Mouse (Mus musculus) forebrain, postnatal 0 days (tissue): ENCODE data around the gene Spata21. TPM values are rescaled to one million over a fixed set of nuclear protein-coding genes. Genes with fewer than 3 reads are reported as not detected.

Source experiments
- ATAC-seq: fragments of 200-750 bp; cut with Nextera tagmentation; 2 replicates; pipeline ENCODE4 v1.8.0; 2017; ENCODE audit warnings: mild to moderate bottlenecking, moderate library complexity
- DNase-seq: peaks from one replicate; pipeline ENCODE4 v3.0.0-alpha.2; 2015
- H3K27ac ChIP-seq: fragments of 300-500 bp; sonication (generic); 2 replicates; pipeline ENCODE4 v1.5.1; 2014; ENCODE audit warnings: low read depth, mild to moderate bottlenecking, antibody characterized with exemption, low read length, moderate library complexity, mixed read lengths
- H3K27me3 ChIP-seq: fragments of 300-500 bp; sonication (generic); 2 replicates; pipeline ENCODE4 v1.6.1; 2014; ENCODE audit warnings: mild to moderate bottlenecking, low read length, mixed read lengths; ENCODE audit not compliant: insufficient read depth
- H3K36me3 ChIP-seq: fragments of 300-500 bp; sonication (generic); 2 replicates; pipeline ENCODE4 v1.6.1; 2014; ENCODE audit warnings: mild to moderate bottlenecking, moderate library complexity; ENCODE audit not compliant: insufficient read depth
- H3K4me1 ChIP-seq: fragments of 300-500 bp; sonication (generic); 2 replicates; pipeline ENCODE4 v1.6.1; 2014; ENCODE audit warnings: antibody characterized with exemption; ENCODE audit not compliant: insufficient read depth
- H3K4me2 ChIP-seq: fragments of 300-500 bp; sonication (generic); 2 replicates; pipeline ENCODE4 v1.6.1; 2014; ENCODE audit warnings: low read depth, mild to moderate bottlenecking, moderate library complexity
- H3K4me3 ChIP-seq: fragments of 300-500 bp; sonication (generic); 2 replicates; pipeline ENCODE4 v1.5.1; 2014; ENCODE audit warnings: low read depth, low read length, mixed read lengths
- H3K9ac ChIP-seq: fragments of 300-500 bp; sonication (generic); 2 replicates; pipeline ENCODE4 v1.6.1; 2014; ENCODE audit warnings: mild to moderate bottlenecking
- H3K9me3 ChIP-seq: fragments of 300-500 bp; sonication (generic); 2 replicates; pipeline ENCODE4 v1.6.1; 2016; ENCODE audit warnings: low read length
- CTCF ChIP-seq: sonication (generic); IDR thresholded peaks from 2 replicates; pipeline ENCODE4 v1.5.1; 2016; ENCODE audit warnings: antibody characterized with exemption, control low read depth, low read depth
- WGBS: fragments of 180-500 bp; shearing (Covaris S2); extraction: QIAGEN DNeasy Blood & Tissue Kit; methylation state at CpG from one replicate; pipeline ENCODE4 v1.1.7; 2014; 5-methylcytosine and 5-hydroxymethylcytosine counted together
- polyA plus RNA-seq: library from polyadenylated mRNA; unstranded; fragments of >200 nt; fragmentation: Nextera tagmentation; extraction: Ambion mirVana; gene quantifications from 2 replicates; pipeline ENCODE4 v1.2.1, GENCODE M21; 2015
- total RNA-seq: library from RNA; depleted of rRNA; stranded (reverse); fragments of >200 nt; gene quantifications from 2 replicates; pipeline ENCODE4 v1.2.3, GENCODE M21; 2014

Spata21 gene
- total and polyA plus RNA-seq, 2 experiments from 2014 or later, result 0.67 to 0.68 TPM

- 25% methylated on average over 1 of the region's 1 CpGs for WGBS
- Histone ChIP-seq H3K36me3 (peaks cover under 1% of the 10 kb centered on the region; the same call in 1 of the 2 replicates), H3K4me1 (no peaks in the 10 kb centered on the region), H3K4me2 (no peak overlapping the region), H3K9me3 (no peaks in the 10 kb centered on the region), H3K9ac (no peak overlapping the region), H3K27me3 (no peaks in the 10 kb centered on the region), H3K27ac (no peak overlapping the region), H3K4me3 (no peak overlapping the region)
- TF ChIP-seq CTCF, result no peak
- ATAC-seq (no peak), DNase-seq (no peak)
Measured at GRCm38 (mm10) chr4:141123065-141123464, 34.9 kb downstream of the Spata21 start.

GRCm38 (mm10) chr4:141129190-141129710 is 41.1 kb downstream of the Spata21 start:
- WGBS, result 80% methylated on average over 6 of the region's 6 CpGs
- Histone ChIP-seq H3K36me3 (no peaks in the 10 kb centered on the region), H3K4me3 (no peak overlapping the region), H3K9me3 (no peaks in the 10 kb centered on the region), H3K27me3 (no peaks in the 10 kb centered on the region), H3K9ac (no peak overlapping the region), H3K27ac (no peak overlapping the region), H3K4me2 (no peak overlapping the region), H3K4me1 (no peaks in the 10 kb centered on the region)
- DNase-seq (no peak), ATAC-seq (no peak)
- TF ChIP-seq CTCF, result no peak

GRCm38 (mm10) chr4:141130704-141131342 is 42.7 kb downstream of the Spata21 start:
- H3K27ac ChIP-seq, result no peak overlapping the region
- no peaks in the 10 kb centered on the region for H3K36me3 ChIP-seq
- H3K27me3 ChIP-seq, result no peaks in the 10 kb centered on the region
- no peaks in the 10 kb centered on the region for H3K9me3 ChIP-seq
- no peak for TF ChIP-seq CTCF
- no peak overlapping the region for H3K4me3 ChIP-seq
- DNase-seq (peak; percentile 58), ATAC-seq (peak; percentile 69)
- WGBS, result 57% methylated on average over 6 of the region's 6 CpGs
- H3K4me2 ChIP-seq, result no peak overlapping the region
- no peak overlapping the region for H3K9ac ChIP-seq
- H3K4me1 ChIP-seq, result no peaks in the 10 kb centered on the region

GRCm38 (mm10) chr4:141131531-141132061 is 43.5 kb downstream of the Spata21 start:
- Histone ChIP-seq H3K4me1 (no peaks in the 10 kb centered on the region), H3K4me3 (no peak overlapping the region), H3K36me3 (no peaks in the 10 kb centered on the region), H3K27ac (no peak overlapping the region), H3K4me2 (no peak overlapping the region), H3K9me3 (no peaks in the 10 kb centered on the region), H3K27me3 (no peaks in the 10 kb centered on the region), H3K9ac (no peak overlapping the region)
- DNase-seq (no peak), ATAC-seq (no peak)
- no peak for TF ChIP-seq CTCF
- WGBS, result 51% methylated on average over 5 of the region's 5 CpGs

GRCm38 (mm10) chr4:141132191-141132590 is 44.1 kb downstream of the Spata21 start:
- Histone ChIP-seq H3K27ac (no peak overlapping the region), H3K4me1 (no peaks in the 10 kb centered on the region)
- WGBS, result 62% methylated on average over 8 of the region's 8 CpGs

GRCm38 (mm10) chr4:141133227-141133626 is 45.1 kb downstream of the Spata21 start:
- H3K4me1 ChIP-seq, result 0 out of 2 replicates have a peak, but pooled peaks cover 2% of the 10 kb centered on the region
- no peaks in the 10 kb centered on the region for H3K27me3 ChIP-seq
- DNase-seq, result no peak
- H3K9me3 ChIP-seq, result no peaks in the 10 kb centered on the region
- H3K4me3 ChIP-seq, result no peak overlapping the region
- no peak for ATAC-seq
- no peak overlapping the region for H3K27ac ChIP-seq
- TF ChIP-seq CTCF, result no peak
- H3K9ac ChIP-seq, result no peak overlapping the region
- H3K36me3 ChIP-seq, result no peaks in the 10 kb centered on the region
- H3K4me2 ChIP-seq, result no peak overlapping the region
- 61% methylated on average over 8 of the region's 8 CpGs for WGBS

More at GRCm38 (mm10) chr4:141132191-141132590, 44.1 kb downstream of the Spata21 start:
- no peaks in the 10 kb centered on the region for H3K27me3 ChIP-seq
- no peaks in the 10 kb centered on the region for H3K36me3 ChIP-seq
- H3K4me3 ChIP-seq, result no peak overlapping the region
- H3K9ac ChIP-seq, result no peak overlapping the region
- ATAC-seq (no peak), DNase-seq (no peak)
- no peak overlapping the region for H3K4me2 ChIP-seq
- no peaks in the 10 kb centered on the region for H3K9me3 ChIP-seq
- no peak for TF ChIP-seq CTCF

GRCm38 (mm10) chr4:141134031-141134441 is 45.9 kb downstream of the Spata21 start:
- WGBS, result 16% methylated on average over 8 of the region's 8 CpGs
- H3K9ac ChIP-seq, result no peak overlapping the region; the same call in 1 of the 2 replicates
- no peak for DNase-seq

More at GRCm38 (mm10) chr4:141134031-141134441, 45.9 kb downstream of the Spata21 start:
- Histone ChIP-seq H3K27me3 (no peaks in the 10 kb centered on the region), H3K4me1 (peaks cover 7% of the 10 kb centered on the region; the same call in 1 of the 2 replicates), H3K36me3 (no peaks in the 10 kb centered on the region), H3K4me3 (no peak overlapping the region), H3K9me3 (no peaks in the 10 kb centered on the region), H3K27ac (no peak overlapping the region), H3K4me2 (no peak overlapping the region)
- TF ChIP-seq CTCF, result no peak
- ATAC-seq, result peak; percentile 28; the same call in 1 of the 2 replicates
